Mouse (Mus musculus) stomach, embryonic 14.5 days (tissue): ENCODE measurements around the gene Gng8. TPM values are rescaled to one million over a fixed set of nuclear protein-coding genes. Genes with fewer than 3 reads are reported as not detected.

Source experiments
- ATAC-seq: fragments of 200-750 bp; cut with Nextera tagmentation; 2 replicates; pipeline ENCODE4 v1.8.0; 2017; ENCODE audit warnings: low read depth, moderate TSS enrichment; ENCODE audit not compliant: insufficient number of reproducible peaks, insufficient read depth, low FRiP score
- H3K27ac ChIP-seq: fragments of 300-500 bp; sonication (generic); 2 replicates; pipeline ENCODE4 v1.5.1; 2014; ENCODE audit warnings: mild to moderate bottlenecking, low read length, moderate library complexity, mixed read lengths
- H3K27me3 ChIP-seq: fragments of 300-500 bp; sonication (generic); 2 replicates; pipeline ENCODE4 v1.6.1; 2014; ENCODE audit warnings: low read length, control low read depth, mixed read lengths; ENCODE audit not compliant: control insufficient read depth, insufficient read depth
- H3K36me3 ChIP-seq: fragments of 300-500 bp; sonication (generic); 2 replicates; pipeline ENCODE4 v1.6.1; 2014; ENCODE audit warnings: mild to moderate bottlenecking, control low read depth, low read length, moderate library complexity, mixed read lengths; ENCODE audit not compliant: control insufficient read depth, insufficient read depth
- H3K4me1 ChIP-seq: fragments of 300-500 bp; sonication (generic); 2 replicates; pipeline ENCODE4 v1.6.1; 2014; ENCODE audit warnings: low read length, control low read depth, mixed read lengths; ENCODE audit not compliant: control insufficient read depth, insufficient read depth
- H3K4me2 ChIP-seq: fragments of 300-500 bp; sonication (generic); replicated peaks from 2 replicates; pipeline ENCODE4 v1.6.1; 2014; ENCODE audit warnings: low read depth, low read length, control low read depth
- H3K4me3 ChIP-seq: fragments of 300-500 bp; sonication (generic); 2 replicates; pipeline ENCODE4 v1.5.1; 2014; ENCODE audit warnings: low read depth, low read length, control low read depth
- H3K9ac ChIP-seq: fragments of 300-500 bp; sonication (generic); replicated peaks from 2 replicates; pipeline ENCODE4 v1.6.1; 2014; ENCODE audit warnings: low read depth, mild to moderate bottlenecking, control low read depth, low read length, moderate library complexity, mixed read lengths
- H3K9me3 ChIP-seq: fragments of 300-500 bp; sonication (generic); 2 replicates; pipeline ENCODE4 v1.6.1; 2016; ENCODE audit warnings: low read depth, low read length, control low read depth; ENCODE audit not compliant: control insufficient read depth
- WGBS: fragments of 180-500 bp; shearing (Covaris S2); extraction: QIAGEN DNeasy Blood & Tissue Kit; methylation state at CpG from one replicate; pipeline ENCODE4 v1.1.7; 2014; 5-methylcytosine and 5-hydroxymethylcytosine counted together
- polyA plus RNA-seq: library from polyadenylated mRNA; unstranded; fragments of >200 nt; fragmentation: Nextera tagmentation; extraction: Ambion mirVana; gene quantifications from 2 replicates; pipeline ENCODE4 v1.2.1, GENCODE M21; 2014

The Gng8 gene
- polyA plus RNA-seq, 1 experiment from 2014 or later: 12.8 TPM

GRCm38 (mm10) chr7:16879796-16880547 lies 11.6 kb upstream of the Gng8 start:
- peak; percentile 25; the same call in 1 of the 2 replicates for ATAC-seq
- Histone ChIP-seq H3K4me3 (no peak overlapping the region), H3K36me3 (peaks cover 8% of the 10 kb centered on the region), H3K9ac (no peak overlapping the region), H3K27ac (peak overlapping the region; percentile 63; the same call in 1 of the 2 replicates), H3K4me1 (peaks cover 19% of the 10 kb centered on the region), H3K27me3 (0 out of 2 replicates have a peak, but pooled peaks cover 3% of the 10 kb centered on the region), H3K4me2 (no peak overlapping the region), H3K9me3 (peaks cover 2% of the 10 kb centered on the region; the same call in 1 of the 2 replicates)
- 29% methylated on average over 9 of the region's 9 CpGs for WGBS

- H3K36me3 ChIP-seq: peaks cover 14% of the 10 kb centered on the region
- 32% methylated on average over 5 of the region's 5 CpGs for WGBS
- 0 out of 2 replicates have a peak, but pooled peaks cover 3% of the 10 kb centered on the region for H3K27me3 ChIP-seq
- H3K4me2 ChIP-seq: no peak overlapping the region
- peaks cover 9% of the 10 kb centered on the region for H3K9me3 ChIP-seq
- no peak overlapping the region for H3K4me3 ChIP-seq
- H3K27ac ChIP-seq: peak overlapping the region; percentile 63; the same call in 1 of the 2 replicates
- H3K4me1 ChIP-seq: peaks cover 19% of the 10 kb centered on the region
- H3K9ac ChIP-seq: no peak overlapping the region
- no peak for ATAC-seq
Observed at GRCm38 (mm10) chr7:16880615-16881014, 11.0 kb upstream of the Gng8 start.

- Histone ChIP-seq H3K4me1 (peaks cover 10% of the 10 kb centered on the region), H3K27ac (no peak overlapping the region), H3K9ac (no peak overlapping the region), H3K27me3 (0 out of 2 replicates have a peak, but pooled peaks cover 3% of the 10 kb centered on the region), H3K4me3 (no peak overlapping the region), H3K4me2 (no peak overlapping the region), H3K9me3 (peaks cover 15% of the 10 kb centered on the region), H3K36me3 (peaks cover 34% of the 10 kb centered on the region)
- no peak for ATAC-seq
- 92% methylated on average over 6 of the region's 6 CpGs for WGBS
Observed at GRCm38 (mm10) chr7:16883162-16883561, 8.4 kb upstream of the Gng8 start.

- H3K36me3 ChIP-seq: peaks cover 34% of the 10 kb centered on the region
- H3K4me1 ChIP-seq: peaks cover 10% of the 10 kb centered on the region
- no peak overlapping the region for H3K4me3 ChIP-seq
- H3K9me3 ChIP-seq: peaks cover 15% of the 10 kb centered on the region
- no peak overlapping the region for H3K9ac ChIP-seq
- no peak overlapping the region for H3K4me2 ChIP-seq
- no peak for ATAC-seq
- 0 out of 2 replicates have a peak, but pooled peaks cover 3% of the 10 kb centered on the region for H3K27me3 ChIP-seq
- no peak overlapping the region for H3K27ac ChIP-seq
- 67% methylated on average over 4 of the region's 4 CpGs for WGBS
Observed at GRCm38 (mm10) chr7:16884334-16884733, 7.3 kb upstream of the Gng8 start.

GRCm38 (mm10) chr7:16885271-16885776 lies 6.3 kb upstream of the Gng8 start:
- WGBS: 22% methylated on average over 93 of the region's 95 CpGs
- no peak overlapping the region for H3K9ac ChIP-seq

GRCm38 (mm10) chr7:16885905-16886304 lies 5.7 kb upstream of the Gng8 start:
- no peak for ATAC-seq
- H3K9me3 ChIP-seq: peaks cover 15% of the 10 kb centered on the region
- peaks cover 3% of the 10 kb centered on the region; the same call in 1 of the 2 replicates for H3K4me1 ChIP-seq
- H3K27ac ChIP-seq: no peak overlapping the region
- 0 out of 2 replicates have a peak, but pooled peaks cover 3% of the 10 kb centered on the region for H3K27me3 ChIP-seq
- 59% methylated on average over 59 of the region's 59 CpGs for WGBS
- peaks cover 34% of the 10 kb centered on the region for H3K36me3 ChIP-seq
- peak overlapping the region; percentile 17; the same call in 1 of the 2 replicates for H3K4me3 ChIP-seq
- H3K4me2 ChIP-seq: no peak overlapping the region
- no peak overlapping the region for H3K9ac ChIP-seq

More at GRCm38 (mm10) chr7:16885271-16885776, 6.3 kb upstream of the Gng8 start:
- Histone ChIP-seq H3K36me3 (peaks cover 34% of the 10 kb centered on the region), H3K4me3 (peak overlapping the region; percentile 17), H3K27me3 (0 out of 2 replicates have a peak, but pooled peaks cover 3% of the 10 kb centered on the region), H3K9me3 (peaks cover 15% of the 10 kb centered on the region), H3K4me1 (peaks cover 6% of the 10 kb centered on the region), H3K27ac (no peak overlapping the region), H3K4me2 (peak overlapping the region; percentile 23)
- ATAC-seq: 0 out of 2 replicates have a peak, but pooled peaks have one; percentile 12

- WGBS: 19% methylated on average over 6 of the region's 6 CpGs
- H3K4me1 ChIP-seq: peaks cover 20% of the 10 kb centered on the region; the same call in 1 of the 2 replicates
- H3K9me3 ChIP-seq: peaks cover 7% of the 10 kb centered on the region
- H3K36me3 ChIP-seq: peaks cover 21% of the 10 kb centered on the region
- H3K4me2 ChIP-seq: peak overlapping the region; percentile 59
- no peak overlapping the region for H3K9ac ChIP-seq
- H3K27me3 ChIP-seq: no peaks in the 10 kb centered on the region
- H3K27ac ChIP-seq: peak overlapping the region; percentile 95
- H3K4me3 ChIP-seq: no peak overlapping the region
- no peak for ATAC-seq
Observed at GRCm38 (mm10) chr7:16890536-16890935, 1.1 kb upstream of the Gng8 start.

GRCm38 (mm10) chr7:16890944-16891343 lies 642 bp upstream of the Gng8 start:
- H3K4me1 ChIP-seq: peaks cover 20% of the 10 kb centered on the region; the same call in 1 of the 2 replicates
- no peaks in the 10 kb centered on the region for H3K27me3 ChIP-seq
- no peak overlapping the region for H3K9ac ChIP-seq
- peak overlapping the region; percentile 59; the same call in 1 of the 2 replicates for H3K4me2 ChIP-seq
- peaks cover 3% of the 10 kb centered on the region for H3K9me3 ChIP-seq
- no peak overlapping the region for H3K4me3 ChIP-seq
- under 1% methylated on average over 23 of the region's 23 CpGs for WGBS
- peak overlapping the region; percentile 95 for H3K27ac ChIP-seq
- H3K36me3 ChIP-seq: peaks cover 17% of the 10 kb centered on the region
- peak; percentile 75 for ATAC-seq
